Mouse (Mus musculus) splenic B cell, adult 2 months (primary cell): Measurements from ENCODE around the gene Map7d1.
A peak's percentile ranks its signal among the peaks of the same experiment; 100 is the strongest.

Experiments used
- DNase-seq: peaks from one replicate; pipeline ENCODE4 v3.0.0-alpha.2; 2011; ENCODE audit warnings: low read depth, low spot score
- H3K27me3 ChIP-seq: 2 replicates; pipeline ENCODE4 v1.6.1; 2012; ENCODE audit warnings: mild to moderate bottlenecking, low read length, moderate library complexity, mixed read lengths; ENCODE audit not compliant: control insufficient read depth, poor library complexity, insufficient read depth, severe bottlenecking
- H3K36me3 ChIP-seq: 2 replicates; pipeline ENCODE4 v1.6.1; 2012; ENCODE audit warnings: mild to moderate bottlenecking, low read length, moderate library complexity, mixed read lengths; ENCODE audit not compliant: control insufficient read depth, poor library complexity, insufficient read depth, severe bottlenecking

Gene Map7d1

DNA sequence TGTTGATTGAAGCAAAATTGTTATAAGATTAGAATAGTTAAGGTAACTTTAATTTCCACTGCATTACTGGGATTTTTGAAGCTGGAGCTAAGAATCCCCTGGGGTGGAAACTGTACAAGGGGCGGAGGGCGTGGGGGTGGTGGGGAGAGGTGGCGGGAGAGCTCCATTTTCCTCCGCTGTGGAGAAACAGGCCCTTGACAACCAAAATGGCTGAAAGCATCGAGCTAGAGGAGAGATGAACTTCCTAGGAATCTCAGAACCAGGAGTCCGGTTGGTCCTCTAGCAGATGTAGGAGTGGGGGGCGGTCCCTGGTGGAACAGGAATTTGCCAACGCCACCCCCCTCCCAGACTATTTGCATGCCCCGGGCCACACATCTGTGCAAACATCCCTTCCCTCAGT is 25.6 kb upstream of the Map7d1 start:
- DNase-seq, result no peak
- H3K27me3 ChIP-seq, result 0 out of 2 replicates have a peak, but pooled peaks cover 2% of the 10 kb centered on the region
- H3K36me3 ChIP-seq, result no peaks in the 10 kb centered on the region

DNA sequence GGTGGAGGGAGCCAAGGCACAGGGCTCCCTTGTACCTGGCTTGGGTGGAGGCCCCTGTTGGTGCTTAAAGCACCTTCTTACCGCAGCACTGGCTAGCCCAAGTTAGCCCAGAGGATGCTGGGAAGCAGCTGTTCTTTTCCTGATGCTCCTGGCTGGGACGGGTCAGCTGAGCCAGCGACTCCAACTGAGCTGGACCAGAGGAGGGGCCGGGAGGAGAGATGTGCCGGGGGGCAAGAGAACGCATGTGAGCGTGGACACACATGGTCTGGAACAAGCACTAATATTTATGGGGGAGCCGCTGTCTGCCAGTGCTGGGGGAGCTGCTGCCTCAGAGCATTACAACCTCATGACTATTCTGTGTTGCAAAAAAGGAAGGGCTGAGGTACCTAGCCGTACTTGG is 22.8 kb upstream of the Map7d1 start:
- no peak for DNase-seq
- 0 out of 2 replicates have a peak, but pooled peaks cover under 1% of the 10 kb centered on the region for H3K27me3 ChIP-seq
- 0 out of 2 replicates have a peak, but pooled peaks cover 2% of the 10 kb centered on the region for H3K36me3 ChIP-seq

DNA sequence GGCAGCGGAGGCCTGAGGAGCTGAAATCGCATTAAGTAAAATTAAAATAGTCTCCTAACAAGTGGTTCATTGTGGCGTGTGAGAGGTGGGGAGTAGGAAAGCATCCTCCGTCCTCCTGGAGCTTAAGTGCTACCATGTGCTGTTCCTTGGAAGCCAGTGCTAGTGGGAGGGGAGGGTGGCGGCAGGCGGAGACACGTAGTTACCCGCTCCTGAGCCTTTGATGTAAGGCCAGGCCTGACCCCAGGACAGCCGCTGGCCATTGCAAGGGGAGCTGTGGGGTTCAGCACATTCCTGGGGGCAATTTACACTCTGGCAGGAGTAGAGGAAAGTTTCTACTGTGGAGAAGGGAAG is 22.4 kb upstream of the Map7d1 start:
- no peak for DNase-seq

DNA sequence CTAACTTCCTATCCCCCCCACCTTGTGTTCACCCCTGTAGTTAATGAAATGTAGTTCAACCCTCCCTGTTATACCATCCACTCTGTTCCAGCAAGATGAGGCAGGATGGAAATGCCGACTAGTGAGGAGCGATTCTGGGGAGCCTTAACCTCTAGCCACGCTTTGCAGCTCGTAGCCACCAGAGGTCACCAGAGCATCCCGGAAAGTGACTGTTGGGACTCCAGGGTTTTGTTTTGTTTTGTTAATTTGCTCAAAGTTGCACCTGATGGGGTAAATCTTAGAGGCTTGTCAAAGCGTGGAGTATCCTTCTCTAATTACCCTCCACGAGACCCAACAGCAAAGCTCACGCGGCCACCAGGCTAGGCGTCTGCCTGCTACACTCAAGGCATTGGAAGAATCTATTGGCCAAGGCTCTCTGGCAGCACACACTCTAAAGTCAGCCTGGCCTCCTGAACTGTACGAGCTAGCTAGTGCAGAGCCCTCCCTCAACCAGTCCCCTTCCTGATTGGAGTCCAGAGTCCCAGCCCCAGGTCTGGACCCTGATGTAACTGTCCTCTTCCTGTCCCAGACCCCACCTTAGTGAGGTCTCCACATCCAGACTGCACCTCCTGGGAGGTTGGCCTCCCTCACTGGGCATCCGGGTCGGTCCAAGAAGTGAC is 21.9 kb upstream of the Map7d1 start:
- DNase-seq, result peak; percentile 63
- peaks cover 4% of the 10 kb centered on the region; the same call in 1 of the 2 replicates for H3K36me3 ChIP-seq
- no peaks in the 10 kb centered on the region for H3K27me3 ChIP-seq

More for the DNA sequence above, 22.4 kb upstream of the Map7d1 start:
- peaks cover 4% of the 10 kb centered on the region; the same call in 1 of the 2 replicates for H3K36me3 ChIP-seq
- H3K27me3 ChIP-seq, result no peaks in the 10 kb centered on the region

DNA sequence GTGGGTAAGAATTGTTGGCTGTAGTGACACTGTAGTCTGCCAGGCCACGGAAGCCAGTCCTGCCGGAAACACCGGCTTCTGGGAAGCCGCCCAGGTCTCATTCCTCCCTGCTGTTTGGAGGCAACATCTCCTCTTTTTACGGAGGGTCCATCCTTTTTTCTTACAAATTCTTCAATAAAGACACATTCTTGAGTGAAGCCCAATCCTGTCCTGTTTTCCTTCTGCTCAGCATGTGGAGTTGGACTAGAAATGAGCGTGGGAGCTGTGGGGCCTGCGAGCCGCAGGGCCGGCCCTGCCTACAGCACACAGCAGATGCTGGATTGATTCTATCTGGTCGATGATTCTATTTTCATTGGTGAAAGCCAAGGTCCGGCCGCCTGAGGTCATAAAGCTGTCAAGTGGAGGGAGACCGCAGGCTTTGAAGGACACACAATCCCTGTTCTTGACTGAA is 19.6 kb upstream of the Map7d1 start:
- peaks cover 4% of the 10 kb centered on the region for H3K36me3 ChIP-seq
- no peak for DNase-seq
- no peaks in the 10 kb centered on the region for H3K27me3 ChIP-seq

DNA sequence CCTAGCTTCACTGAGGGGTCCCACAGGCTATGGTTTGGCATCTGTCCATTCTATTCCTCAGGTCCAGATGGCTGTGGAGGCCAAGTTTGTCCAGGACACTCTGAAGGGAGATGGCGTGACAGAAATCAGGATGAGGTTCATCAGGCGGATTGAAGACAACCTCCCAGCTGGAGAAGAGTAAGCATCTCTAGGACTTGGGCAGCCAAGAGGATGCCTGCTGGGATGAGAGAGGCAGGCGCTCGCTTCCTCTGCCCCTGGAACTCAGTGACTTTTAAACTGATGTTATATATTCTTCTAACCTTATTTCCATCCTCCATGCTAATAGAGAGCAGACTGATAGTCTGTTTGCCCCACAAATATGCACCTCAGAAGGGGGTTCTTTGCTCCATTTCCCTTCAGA is 18.9 kb upstream of the Map7d1 start:
- peaks cover 4% of the 10 kb centered on the region for H3K36me3 ChIP-seq
- no peak for DNase-seq
- H3K27me3 ChIP-seq, result no peaks in the 10 kb centered on the region

DNA sequence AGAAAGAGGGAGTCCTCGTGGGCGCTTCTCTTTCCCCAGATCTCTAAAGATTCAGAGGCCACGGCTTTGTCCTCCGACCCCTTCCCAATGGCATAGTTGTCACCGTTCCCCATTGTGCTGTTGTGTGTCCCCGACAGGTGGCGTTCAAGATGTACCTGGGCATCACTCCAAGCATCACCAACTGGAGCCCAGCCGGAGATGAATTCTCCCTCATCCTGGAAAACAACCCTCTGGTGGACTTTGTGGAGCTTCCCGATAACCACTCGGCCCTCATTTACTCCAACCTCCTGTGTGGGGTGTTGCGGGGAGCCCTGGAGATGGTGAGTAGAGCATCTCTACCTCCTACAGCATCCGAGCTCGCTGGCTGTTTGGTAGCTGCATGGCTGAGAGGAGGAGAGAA is 17.6 kb upstream of the Map7d1 start:
- Histone ChIP-seq H3K27me3 (no peaks in the 10 kb centered on the region), H3K36me3 (peaks cover 4% of the 10 kb centered on the region)
- no peak for DNase-seq

DNA sequence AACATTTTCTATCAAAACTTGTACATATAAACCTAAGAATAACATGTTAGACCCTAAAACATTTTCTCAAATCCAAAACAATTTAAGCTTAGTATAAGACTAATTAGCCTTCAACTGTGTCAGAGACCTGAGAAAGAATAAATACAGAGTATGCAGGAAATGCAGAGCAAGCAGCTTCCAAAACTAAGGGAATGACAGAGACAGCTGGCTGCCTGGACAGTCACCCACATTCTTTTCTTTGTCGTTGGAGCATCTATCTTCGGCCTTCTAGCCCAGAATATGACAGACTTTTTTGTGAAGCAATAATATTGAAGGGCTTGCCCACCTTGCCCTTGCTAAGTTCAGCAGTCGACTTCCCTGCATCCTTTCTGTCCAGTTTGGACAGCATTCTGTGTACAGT is 13.1 kb upstream of the Map7d1 start:
- DNase-seq, result no peak
- peaks cover 4% of the 10 kb centered on the region for H3K36me3 ChIP-seq
- H3K27me3 ChIP-seq, result no peaks in the 10 kb centered on the region

DNA sequence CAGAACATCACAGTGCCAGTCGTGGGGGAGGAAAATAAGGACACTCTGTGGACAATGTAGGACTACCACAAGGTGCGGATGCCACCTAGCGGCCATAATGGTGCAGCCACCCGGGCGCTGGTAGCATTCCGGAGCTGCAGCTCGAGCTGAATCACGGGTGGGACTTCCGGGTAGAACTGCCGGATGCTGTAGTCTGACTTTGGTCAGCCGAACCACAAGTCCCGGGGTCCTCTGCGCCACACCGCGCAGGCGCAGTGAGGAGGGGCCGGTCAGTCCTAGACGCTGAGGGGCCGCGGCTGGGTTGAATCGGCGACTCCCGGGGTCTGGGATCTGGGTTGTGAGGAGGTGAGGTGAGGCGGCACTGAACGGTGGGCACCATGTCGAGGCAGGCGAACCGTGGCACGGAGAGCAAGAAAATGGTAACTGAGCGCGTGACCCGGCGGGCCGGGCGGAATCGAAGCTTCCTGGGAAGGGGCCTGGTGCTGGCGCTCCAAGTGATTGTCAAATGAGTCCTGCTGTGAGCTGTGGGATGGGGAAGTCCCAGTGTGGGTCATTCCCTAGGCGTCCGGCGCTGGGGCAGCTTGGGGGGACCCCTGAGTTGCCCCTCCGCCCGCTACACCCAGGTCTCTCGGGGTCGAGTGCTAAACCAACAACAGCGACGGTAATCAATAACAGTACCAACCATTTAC is 6.1 kb upstream of the Map7d1 start, which contains the start of gene Trappc3:
Trappc3 (plus strand) TSS at position 207 of the 689 bp plus-strand sequence.
- Histone ChIP-seq H3K36me3 (no peaks in the 10 kb centered on the region; the same call in 1 of the 2 replicates), H3K27me3 (no peaks in the 10 kb centered on the region)
- DNase-seq, result peak; percentile 99

DNA sequence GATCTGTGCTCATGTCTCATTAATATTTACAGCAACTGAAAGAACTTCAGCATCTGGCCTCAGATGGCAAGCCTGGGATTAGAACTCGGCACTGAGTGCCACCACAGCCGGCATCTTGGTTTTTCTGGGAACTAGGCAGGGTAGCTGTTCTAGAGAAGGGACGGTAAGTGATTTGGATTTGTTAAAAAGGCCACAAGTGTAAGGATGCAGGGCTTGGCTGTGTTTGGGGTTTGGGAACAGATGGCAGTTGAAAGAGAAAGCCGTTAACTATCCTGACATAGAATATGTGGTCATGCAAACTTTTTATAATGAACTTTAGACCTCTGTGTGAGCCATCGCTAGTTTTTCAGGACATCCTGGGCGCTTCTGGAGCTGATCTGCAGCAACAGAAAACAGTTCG is 5.5 kb upstream of the Map7d1 start:
- Histone ChIP-seq H3K36me3 (no peaks in the 10 kb centered on the region), H3K27me3 (no peaks in the 10 kb centered on the region)
- no peak for DNase-seq

DNA sequence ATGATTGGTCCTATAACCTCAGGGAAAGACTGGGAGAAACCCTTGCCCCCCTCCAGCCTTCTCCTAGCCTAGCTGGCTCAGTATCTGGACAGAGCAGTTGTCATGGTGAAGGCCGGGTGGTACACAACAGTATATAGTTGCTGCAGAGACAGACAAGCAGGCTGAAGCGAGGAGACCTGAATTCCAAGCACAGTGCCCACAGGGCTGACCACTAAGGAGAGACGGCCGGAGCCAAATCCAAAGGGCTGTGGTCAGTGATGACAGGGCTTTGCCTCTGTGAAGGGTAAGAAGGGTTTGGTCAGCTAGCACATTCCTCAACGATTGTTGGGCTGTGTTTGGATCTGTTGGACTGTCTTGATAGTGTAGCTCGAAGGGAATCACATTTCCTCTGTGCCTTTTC is 5.1 kb upstream of the Map7d1 start:
- H3K27me3 ChIP-seq, result no peaks in the 10 kb centered on the region
- no peaks in the 10 kb centered on the region for H3K36me3 ChIP-seq
- no peak for DNase-seq

DNA sequence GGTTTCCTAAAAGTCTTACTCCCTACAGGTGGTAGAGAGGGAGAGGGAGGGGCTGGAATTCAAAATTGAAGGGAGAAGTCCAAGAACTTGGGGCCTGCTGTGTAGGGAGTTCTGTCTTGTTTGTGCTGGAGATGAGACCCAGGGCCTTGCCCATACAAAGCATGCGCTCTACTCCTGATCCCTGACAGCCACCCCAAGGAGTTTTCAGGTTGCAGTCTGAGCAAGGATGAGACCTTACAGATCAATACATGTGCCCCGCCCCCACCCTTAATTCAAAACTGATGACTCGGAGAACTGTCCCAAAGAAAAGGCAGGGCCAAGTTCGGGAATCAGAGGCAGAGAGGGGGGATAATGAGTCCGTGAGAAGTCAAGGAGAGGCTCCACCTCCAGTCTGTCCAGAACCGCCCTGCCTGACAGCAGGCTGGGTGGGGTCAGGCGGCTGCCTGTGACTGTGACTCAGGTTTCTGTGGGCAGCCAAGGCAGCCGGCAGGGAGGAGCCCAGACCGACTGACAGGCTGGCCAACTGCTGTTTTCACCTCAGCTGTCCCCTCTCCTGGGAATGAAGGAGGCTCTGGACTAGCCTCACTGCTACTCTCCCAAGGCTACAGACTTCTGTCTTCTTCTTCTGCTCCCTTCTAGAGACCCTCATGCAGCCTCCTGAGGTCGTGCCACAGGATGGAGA is 4.5 kb upstream of the Map7d1 start:
- no peaks in the 10 kb centered on the region for H3K36me3 ChIP-seq
- H3K27me3 ChIP-seq, result no peaks in the 10 kb centered on the region
- DNase-seq, result peak; percentile 48

DNA sequence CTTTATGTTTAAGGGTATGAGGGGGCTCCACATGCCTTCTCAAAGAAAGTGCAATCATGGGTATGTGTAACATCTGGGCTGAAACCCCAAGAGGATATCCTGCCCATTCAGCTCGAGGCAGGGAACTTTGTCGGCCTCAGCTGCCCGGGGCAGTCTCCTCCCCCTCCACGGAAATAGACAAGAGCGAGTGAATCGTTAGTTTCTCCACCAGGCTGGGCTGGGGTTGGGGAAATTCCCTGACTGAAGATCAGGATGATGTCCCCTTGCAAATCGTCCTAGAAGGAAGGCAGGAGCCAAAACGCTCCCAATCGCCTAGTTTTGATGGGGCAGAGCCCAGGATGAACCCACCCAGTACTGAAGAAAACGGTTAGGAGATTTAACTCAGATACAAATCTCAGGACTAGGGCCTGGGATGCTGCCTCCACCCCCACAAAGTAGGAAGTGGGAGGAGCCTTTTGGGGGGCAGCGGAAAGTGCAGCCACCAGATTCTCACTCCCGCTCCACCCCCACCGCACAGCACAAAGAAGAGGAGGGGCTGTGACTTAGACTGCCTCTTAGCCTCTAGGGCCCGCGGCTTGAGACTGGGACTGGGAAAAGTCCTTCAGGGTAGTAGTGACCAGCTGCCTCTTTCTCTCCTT is 3.5 kb upstream of the Map7d1 start:
- H3K36me3 ChIP-seq, result no peaks in the 10 kb centered on the region
- peak; percentile 78 for DNase-seq
- H3K27me3 ChIP-seq, result no peaks in the 10 kb centered on the region

DNA sequence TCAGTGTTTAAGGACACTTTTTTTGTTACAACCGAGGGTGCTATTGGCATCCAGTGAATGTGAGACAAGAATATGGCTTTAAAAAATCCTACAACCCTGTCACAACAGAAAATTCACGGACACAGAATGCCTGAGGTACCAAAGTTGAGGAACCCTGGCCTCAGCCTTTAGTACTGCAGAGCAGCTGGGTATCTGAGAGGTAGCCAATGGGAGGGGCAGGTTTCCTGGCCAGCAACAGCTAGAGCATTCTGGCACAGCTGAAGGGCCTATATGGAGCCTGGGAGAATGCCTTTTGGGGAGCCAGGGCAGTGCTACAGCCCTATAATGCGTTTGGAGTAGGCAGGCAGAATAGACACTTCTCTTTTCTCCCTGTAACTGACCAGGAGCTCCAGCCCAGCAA is 2.9 kb upstream of the Map7d1 start:
- Histone ChIP-seq H3K27me3 (no peaks in the 10 kb centered on the region), H3K36me3 (no peaks in the 10 kb centered on the region)
- DNase-seq, result peak; percentile 26
